Mouse (Mus musculus) C2C12 (cell line): ENCODE measurements around the gene Ampd1.

Experiments used
- CTCF ChIP-seq: IDR thresholded peaks from one replicate; pipeline ENCODE4 v1.5.1; 2011; ENCODE audit not compliant: control insufficient read depth, insufficient read depth, insufficient read length
- MAX ChIP-seq: IDR thresholded peaks from one replicate; pipeline ENCODE4 v1.6.1; 2011; ENCODE audit warnings: mild to moderate bottlenecking, control low read depth
- USF1 ChIP-seq: IDR thresholded peaks from one replicate; pipeline ENCODE4 v1.6.1; 2011; ENCODE audit warnings: low read depth, mild to moderate bottlenecking, control low read depth, moderate library complexity

DNA sequence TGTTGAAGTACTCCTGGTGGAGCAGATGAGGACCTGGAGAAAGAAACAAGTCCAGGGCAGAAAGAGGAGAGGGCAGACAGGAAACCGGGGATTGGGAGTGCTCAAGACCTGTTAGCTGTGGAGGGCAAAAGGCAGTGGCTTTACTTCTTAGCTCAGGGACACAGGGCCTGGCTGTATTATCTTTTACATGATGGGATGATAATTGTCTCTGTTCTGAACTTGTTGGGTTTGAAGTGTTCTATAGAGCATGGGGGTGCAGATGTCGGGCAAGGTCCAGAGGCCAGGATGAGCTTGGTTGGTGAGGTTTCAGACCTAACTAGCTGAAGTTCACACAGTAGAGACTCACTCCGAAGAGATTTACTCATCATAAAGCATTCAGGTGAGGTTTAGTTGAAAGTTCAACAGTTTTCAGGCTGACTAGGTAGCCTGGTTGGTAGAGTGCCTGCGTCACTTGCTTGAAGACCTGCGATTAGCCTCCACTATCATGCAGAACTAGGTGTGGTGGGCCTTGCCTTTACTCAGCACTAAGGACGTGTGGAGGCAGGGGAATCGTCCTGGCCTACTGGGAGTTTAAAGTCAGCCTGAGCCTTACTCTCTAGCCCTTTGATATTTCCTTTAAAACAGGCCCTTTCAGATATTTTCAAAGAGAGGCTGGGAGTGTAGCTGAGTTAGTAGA, 33.9 kb downstream of the Ampd1 start:
- no peak for TF ChIP-seq MAX
- no peak for TF ChIP-seq USF1
- TF ChIP-seq CTCF = no peak
